Mouse (Mus musculus) heart, adult 9 months (tissue): ENCODE results near the gene Hspe1.
"Not testable (repeated sequence)": the region's sequence is repeated elsewhere in the genome, so short reads cannot be mapped to it uniquely, and the experiment has no call there.

Source experiments
- DNase-seq, 2 experiments: peaks; one replicate each; pipeline ENCODE4 v3.0.0; 2022; ENCODE audit warnings: low spot score in 2 of 2

Gene Hspe1

DNA sequence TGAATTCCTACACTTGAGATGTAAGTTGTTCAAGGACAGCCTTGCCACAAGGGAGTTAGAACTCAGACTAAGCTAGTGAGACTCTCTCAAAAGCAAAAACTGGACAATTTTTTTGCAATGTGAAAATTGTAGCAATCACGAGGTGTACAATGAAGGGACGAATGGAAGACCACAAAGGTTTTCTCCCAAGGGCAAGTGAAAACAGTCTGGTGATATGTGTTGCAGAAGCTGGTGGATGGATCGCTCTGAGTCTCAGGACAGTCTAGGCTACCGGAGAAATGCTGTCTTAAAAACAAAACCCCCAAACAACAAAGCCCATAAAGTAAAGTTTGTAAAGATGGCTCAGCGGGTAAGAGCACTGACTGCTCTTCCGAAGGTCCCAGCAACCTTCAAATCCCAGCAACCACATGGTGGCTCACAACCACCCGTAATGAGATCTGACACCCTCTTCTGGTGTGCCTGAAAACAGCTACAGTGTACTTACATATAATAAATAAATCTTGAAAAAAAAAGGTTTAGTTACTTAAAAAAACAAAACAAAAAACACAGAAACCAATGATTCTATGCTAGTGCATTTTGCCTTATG, 2.1 kb upstream of the Hspe1 start:
- DNase-seq: no peak

DNA sequence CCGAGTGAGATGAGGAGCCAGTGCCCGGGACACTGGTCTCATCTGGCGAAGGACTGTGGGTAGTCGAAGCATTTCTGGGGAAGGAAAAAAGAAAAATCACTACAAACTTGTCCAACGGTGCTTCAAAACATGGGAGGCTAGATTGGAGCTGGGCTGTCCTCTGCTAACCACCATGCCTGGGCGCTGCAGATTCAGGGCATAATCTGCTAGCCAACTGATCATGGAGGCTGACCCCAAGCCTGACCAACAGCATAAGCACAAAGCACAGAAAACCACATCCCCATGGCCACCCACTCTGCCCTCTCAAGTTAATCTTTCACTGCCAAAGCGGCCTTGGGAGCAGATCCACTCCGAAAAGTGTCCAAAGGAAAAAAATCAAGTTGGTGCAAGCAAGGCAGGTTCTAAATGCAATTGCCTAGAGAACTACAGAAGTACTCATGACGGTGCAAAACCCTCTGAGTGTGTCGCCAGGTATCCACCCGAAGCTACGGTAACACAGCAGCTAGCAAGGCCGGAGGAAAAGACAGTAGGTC, 998 bp upstream of the Hspe1 start:
- DNase-seq: peak in 1 of 2 experiments; percentile 15

- DNase-seq: no peak
Measured at GRCm38 (mm10) chr1:55087401-55087904, 479 bp upstream of the Hspe1 start.

DNA sequence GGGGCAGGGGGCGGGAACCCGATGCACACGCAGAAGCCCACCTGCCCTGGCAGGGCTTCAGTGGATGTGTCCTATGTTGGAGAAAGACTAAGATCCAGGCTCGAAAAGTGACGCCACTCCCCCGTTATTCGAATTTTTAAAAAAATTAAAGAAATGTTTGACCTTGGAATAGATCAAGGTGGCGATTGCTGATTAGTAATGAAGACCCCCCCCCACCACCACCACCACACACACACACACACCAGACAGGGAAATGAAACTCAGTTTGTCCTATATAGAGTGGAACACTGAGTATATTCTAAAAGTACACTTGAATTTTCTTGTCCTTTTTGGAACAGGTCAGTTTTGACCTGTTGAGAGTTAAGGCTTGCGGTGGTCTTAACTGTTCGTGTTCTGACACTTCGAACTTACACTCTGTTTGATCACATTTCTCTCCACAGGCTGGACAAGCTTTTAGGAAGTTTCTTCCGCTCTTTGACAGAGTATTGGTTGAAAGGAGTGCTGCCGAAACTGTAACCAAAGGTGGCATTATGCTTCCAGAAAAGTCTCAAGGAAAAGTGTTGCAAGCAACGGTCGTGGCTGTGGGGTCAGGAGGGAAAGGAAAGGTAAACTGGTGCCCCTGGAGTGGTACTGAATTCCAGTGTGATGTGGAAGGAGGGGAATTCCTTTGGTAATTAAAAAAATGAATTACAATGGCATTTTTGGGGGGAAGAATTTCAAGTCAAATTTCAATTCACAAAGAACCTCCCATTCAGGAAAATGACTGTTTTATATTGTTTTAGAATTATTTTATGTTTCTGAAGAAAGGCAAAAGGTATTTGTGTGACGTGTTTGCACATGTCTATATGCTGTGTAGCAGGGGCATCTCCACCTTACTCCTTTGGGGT, 922 bp downstream of the Hspe1 start:
- no peak for DNase-seq

GRCm38 (mm10) chr1:55089498-55090064, 1.6 kb downstream of the Hspe1 start:
- DNase-seq: no peak

GRCm38 (mm10) chr1:55092056-55092455, 4.1 kb downstream of the Hspe1 start:
- DNase-seq: peak in 1 of 2 experiments; percentile 26

- no peak for DNase-seq
Measured at GRCm38 (mm10) chr1:55092469-55092868, 4.5 kb downstream of the Hspe1 start.

- DNase-seq: no peak
Measured at GRCm38 (mm10) chr1:55106919-55107585, 19.1 kb downstream of the Hspe1 start.

DNA sequence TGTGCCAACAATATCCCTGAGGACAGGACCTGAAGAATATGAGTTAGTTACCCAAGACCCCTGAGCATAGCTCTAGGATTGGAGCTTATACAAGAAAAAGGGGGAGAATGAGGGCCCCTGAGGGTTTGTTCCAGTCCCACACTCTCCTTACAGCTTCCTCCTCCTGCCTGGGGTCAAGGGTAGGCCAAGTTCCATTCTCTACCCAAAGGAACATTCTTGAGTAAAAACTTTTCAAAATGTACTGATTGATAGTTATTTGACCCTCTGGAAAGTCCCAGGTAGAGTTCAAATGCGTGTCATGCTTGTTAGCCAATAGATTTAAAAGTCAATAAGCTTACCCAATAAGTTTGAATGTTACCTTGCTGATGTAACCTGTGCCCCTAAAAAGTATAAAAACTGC, 19.7 kb downstream of the Hspe1 start:
- no peak for DNase-seq

- DNase-seq: no peak
Measured at GRCm38 (mm10) chr1:55108473-55108872, 20.5 kb downstream of the Hspe1 start.

DNA sequence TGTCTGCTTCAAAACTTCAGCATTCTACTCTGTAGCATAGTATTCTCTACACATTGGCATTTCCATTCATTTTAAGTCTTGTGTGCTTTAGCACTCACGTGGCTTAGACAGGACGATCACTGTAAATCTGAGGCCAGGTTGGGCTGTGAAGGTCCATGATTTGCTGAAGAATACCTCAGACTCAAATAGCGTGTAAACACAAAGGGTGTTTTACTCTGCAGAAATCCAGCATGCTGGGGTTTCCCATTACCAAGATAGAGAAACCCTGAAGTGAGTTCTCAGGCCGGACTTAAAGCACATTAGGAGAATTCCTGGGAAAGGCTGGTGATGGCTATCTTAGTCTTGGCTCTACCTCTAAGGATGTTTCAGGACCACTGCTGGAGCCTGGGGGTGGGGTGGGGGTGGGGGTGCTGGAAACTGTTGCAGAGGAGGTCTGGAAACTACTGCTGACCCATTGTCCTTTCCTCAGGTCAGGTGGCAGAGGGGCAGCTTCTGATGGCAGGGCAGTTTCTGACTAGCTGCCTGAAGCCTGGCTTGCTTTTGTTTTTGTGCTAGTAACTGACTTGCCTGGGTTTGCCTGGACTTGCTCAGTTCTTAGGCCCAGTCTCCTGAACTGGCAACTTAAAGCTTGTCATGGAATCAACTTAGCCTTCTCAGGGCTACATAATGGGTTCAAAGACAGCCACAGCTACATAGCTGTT, 21.3 kb downstream of the Hspe1 start:
- DNase-seq: no peak

DNA sequence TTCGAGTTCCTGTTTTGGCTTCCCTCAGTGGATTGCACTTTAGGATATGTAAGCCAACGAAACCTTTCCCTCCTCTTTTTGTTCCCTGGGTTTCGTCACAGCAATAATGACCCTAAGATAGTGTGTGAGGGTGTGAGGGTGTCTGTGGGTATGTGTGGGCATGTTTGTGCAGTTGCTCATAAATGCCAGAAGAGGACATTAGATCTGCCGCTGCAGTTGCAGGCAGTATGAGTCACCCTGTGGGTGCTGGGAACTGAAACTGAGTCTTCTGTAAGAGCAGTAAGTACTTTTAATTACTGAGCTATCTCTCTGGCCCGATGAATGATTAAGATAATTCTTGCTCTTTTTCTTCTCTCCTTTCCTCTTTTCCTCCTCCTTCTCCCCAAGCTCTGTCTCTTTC, 35.1 kb downstream of the Hspe1 start:
- DNase-seq: no peak

GRCm38 (mm10) chr1:55123561-55123960, 35.6 kb downstream of the Hspe1 start:
- no peak for DNase-seq

DNA sequence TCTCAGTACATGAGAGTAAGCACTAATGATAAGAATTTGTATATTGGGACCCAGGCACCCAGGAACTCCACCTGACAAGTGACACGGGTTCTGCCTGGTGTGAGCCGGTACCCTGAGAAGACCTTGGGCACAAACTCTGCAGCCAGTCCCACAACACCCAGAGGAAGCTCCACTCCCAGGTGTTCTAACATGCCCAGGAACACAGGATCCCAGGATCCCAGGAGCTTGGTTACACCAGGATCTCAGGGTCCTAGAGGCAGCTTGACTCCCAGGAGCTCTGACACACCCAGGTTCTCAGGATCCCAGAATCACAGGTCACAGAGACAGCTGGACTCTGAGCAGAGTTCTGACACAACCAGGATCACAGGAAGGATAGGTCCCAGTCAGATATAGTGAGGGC, 36.2 kb downstream of the Hspe1 start:
- DNase-seq: not testable (repeated sequence)

DNA sequence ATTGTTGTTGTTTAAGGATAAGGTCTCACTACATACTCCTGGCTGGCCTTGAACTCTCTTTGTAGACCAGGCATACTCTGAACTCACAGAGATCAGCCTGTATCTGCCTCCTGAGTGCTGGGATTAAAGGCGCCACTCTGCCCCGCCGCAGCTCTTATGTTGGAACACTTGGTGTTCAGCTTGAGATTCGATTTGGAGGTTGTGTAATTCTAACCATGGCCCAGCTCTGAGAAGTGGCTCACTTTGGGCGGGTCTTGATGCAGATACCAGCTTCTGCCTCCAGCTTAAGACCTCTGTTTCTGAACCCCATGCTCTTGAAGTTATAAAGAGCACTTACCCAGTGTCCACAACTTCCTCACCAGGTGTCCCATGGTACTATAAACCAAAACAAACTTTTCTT, 41.8 kb downstream of the Hspe1 start:
- no peak for DNase-seq

GRCm38 (mm10) chr1:55130190-55130916, 42.4 kb downstream of the Hspe1 start:
- DNase-seq: no peak

GRCm38 (mm10) chr1:55130943-55131401, 43.0 kb downstream of the Hspe1 start, which contains the start of gene Mob4:
Gene Mob4, plus strand, starts transcription at chr1:55131231.
- DNase-seq: peak; percentile 88 to 91

DNA sequence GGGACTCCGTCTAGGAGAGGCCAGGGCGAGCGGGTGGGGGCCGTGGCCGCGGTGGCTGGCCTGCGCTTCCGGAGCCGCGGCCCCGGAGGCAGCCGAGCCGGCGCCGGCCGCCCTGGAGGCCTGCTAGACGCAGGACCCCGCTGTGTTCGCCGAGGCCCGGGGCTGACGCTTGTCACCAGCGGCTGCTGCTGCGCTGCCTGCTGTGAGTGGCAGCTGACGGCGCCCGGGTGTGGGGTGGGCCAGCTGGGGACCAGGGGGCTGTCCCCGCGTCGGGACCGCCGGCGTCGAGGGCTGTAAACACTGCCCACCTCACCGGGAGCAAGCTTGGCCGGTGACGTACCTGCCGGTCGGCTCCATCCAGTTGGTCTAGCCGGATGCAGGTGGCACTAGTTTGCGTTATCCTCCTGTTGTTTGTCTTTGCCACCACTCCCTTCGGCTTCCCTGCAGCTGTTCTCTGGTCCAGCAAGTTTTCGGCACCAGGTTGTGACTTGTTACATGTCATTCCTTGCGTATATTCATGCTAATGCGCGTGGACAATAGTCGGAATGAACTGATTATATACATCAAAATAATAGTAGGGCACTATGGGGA, 43.6 kb downstream of the Hspe1 start:
- DNase-seq: no peak

GRCm38 (mm10) chr1:55132308-55132707, 44.4 kb downstream of the Hspe1 start:
- DNase-seq: no peak

- DNase-seq: no peak
Measured at GRCm38 (mm10) chr1:55133173-55133572, 45.2 kb downstream of the Hspe1 start.
